Mouse (Mus musculus): Measurements from ENCODE around the gene Anks6.

GRCm38 (mm10) chr4:46978371-46978770, 78.9 kb downstream of the Anks6 start:
- TF ChIP-seq EP300 (IDR thresholded peaks at IDR 0.05; ENCODE audit: low read depth) (no peak), CTCF (IDR thresholded peaks at IDR 0.05; ENCODE audit: low read depth) (no peak)
